Mouse (Mus musculus) bone marrow macrophage, adult 2 months (primary cell): ENCODE measurements around the gene Cwc15. TPM values are rescaled to one million over a fixed set of nuclear protein-coding genes. Genes with fewer than 3 reads are reported as not detected.

Source experiments
- H3K27ac ChIP-seq: 2 replicates; pipeline ENCODE4 v1.5.1; 2012; ENCODE audit warnings: low read depth, low read length; ENCODE audit not compliant: insufficient read depth
- H3K4me1 ChIP-seq: 2 replicates; pipeline ENCODE4 v1.6.1; 2012; ENCODE audit warnings: low read length; ENCODE audit not compliant: control insufficient read depth, insufficient read depth
- H3K4me3 ChIP-seq: 2 replicates; pipeline ENCODE4 v1.5.1; 2012; ENCODE audit warnings: mild to moderate bottlenecking, low read length, moderate library complexity; ENCODE audit not compliant: insufficient read depth
- CTCF ChIP-seq: IDR thresholded peaks from 2 replicates; pipeline ENCODE4 v1.5.1; 2012; ENCODE audit warnings: low read depth, mild to moderate bottlenecking, low read length, moderate library complexity
- POLR2A ChIP-seq: IDR thresholded peaks from 2 replicates; pipeline ENCODE4 v1.6.1; 2012; ENCODE audit warnings: mild to moderate bottlenecking, low read depth, low read length, borderline replicate concordance
- polyA plus RNA-seq: library from polyadenylated mRNA; stranded (reverse); fragments of >200 nt; gene quantifications from 2 replicates; pipeline ENCODE4 v1.2.4, GENCODE M21; 2012; ENCODE audit not compliant: missing spikeins, insufficient read depth, insufficient read length

Cwc15 gene
- polyA plus RNA-seq, 1 experiment: 189 TPM

GRCm38 (mm10) chr9:14520971-14521670 is 20.7 kb downstream of the Cwc15 start:
- peaks cover 5% of the 10 kb centered on the region for H3K4me1 ChIP-seq
- no peak overlapping the region for H3K4me3 ChIP-seq
- no peak for TF ChIP-seq POLR2A
- no peak for TF ChIP-seq CTCF
- H3K27ac ChIP-seq: no peak overlapping the region

DNA sequence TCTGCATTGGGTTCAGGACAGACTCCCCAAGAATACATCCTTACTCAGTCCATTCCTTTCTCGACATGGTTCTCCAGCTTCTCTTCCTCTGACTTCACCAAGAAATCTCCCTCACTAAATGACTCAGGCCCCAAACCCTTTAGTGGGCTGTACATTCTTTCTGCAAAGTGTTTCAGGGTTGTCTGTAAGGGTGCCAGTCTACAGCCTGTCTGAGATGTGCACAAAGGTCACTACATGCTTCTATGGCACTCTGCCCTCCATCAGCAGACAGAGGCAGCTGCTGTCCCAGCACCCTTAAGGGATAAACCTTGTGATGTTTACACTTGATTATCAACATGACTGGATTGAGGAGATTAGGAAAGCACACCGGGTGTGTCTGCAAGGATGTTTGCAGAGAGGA is 21.3 kb downstream of the Cwc15 start:
- H3K4me3 ChIP-seq: no peak overlapping the region
- TF ChIP-seq CTCF: no peak
- H3K27ac ChIP-seq: no peak overlapping the region
- peaks cover 5% of the 10 kb centered on the region for H3K4me1 ChIP-seq

- H3K4me3 ChIP-seq: no peak overlapping the region
- H3K27ac ChIP-seq: no peak overlapping the region
- TF ChIP-seq POLR2A (no peak), CTCF (peak; percentile 74)
- H3K4me1 ChIP-seq: peaks cover 5% of the 10 kb centered on the region
These were observed 23.1 kb downstream of the Cwc15 start for GRCm38 (mm10) chr9:14523408-14524043.

DNA sequence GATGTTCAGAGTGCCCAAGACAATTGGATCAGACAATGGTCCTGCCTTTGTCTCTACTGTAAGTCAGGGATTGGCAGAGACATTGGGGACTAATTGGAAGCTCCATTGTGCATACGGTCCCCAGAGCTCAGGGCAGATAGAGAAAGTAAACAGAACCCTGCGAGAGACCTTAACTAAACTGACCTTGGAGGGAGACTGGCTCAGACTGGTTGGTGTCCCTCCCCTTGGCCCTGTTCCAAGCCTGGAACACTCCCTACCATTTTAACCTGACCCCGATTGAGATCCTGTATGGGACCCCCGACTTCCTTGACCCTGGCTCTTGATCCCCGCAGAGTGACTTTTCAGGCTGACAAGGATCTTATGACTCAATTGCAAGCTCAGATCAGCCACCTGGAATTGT is 29.6 kb downstream of the Cwc15 start:
- no peak overlapping the region for H3K27ac ChIP-seq
- no peak for TF ChIP-seq CTCF
- TF ChIP-seq POLR2A: no peak

DNA sequence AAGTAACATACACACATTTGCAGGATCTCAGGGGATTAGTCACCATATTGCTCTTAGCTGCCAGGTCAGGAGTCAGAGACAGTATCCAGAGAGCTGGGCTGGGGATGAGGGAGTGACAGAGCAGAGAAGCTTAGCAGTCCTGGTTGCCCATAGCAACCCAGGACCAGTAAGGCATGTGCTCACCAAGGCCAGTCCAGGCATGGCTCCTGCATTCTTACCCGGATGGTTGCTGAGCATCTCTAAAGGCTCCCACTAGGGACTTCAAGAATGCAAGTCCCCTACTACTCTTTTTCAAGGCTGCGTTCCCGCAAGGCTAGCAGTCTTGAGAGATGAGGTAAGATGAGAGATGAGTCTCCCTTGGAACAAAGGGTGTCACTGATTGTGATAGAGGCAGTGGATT is 31.9 kb downstream of the Cwc15 start:
- Histone ChIP-seq H3K27ac (no peak overlapping the region), H3K4me3 (no peak overlapping the region), H3K4me1 (peaks cover 2% of the 10 kb centered on the region; the same call in 1 of the 2 replicates)
- TF ChIP-seq POLR2A: no peak
- no peak for TF ChIP-seq CTCF

More for the DNA sequence above, 29.6 kb downstream of the Cwc15 start:
- Histone ChIP-seq H3K4me1 (no peaks in the 10 kb centered on the region), H3K4me3 (no peak overlapping the region)

- H3K4me1 ChIP-seq: peaks cover 2% of the 10 kb centered on the region; the same call in 1 of the 2 replicates
- no peak overlapping the region for H3K4me3 ChIP-seq
- no peak for TF ChIP-seq CTCF
- TF ChIP-seq POLR2A: no peak
- no peak overlapping the region for H3K27ac ChIP-seq
These were observed 33.2 kb downstream of the Cwc15 start for GRCm38 (mm10) chr9:14533659-14534058.

- Histone ChIP-seq H3K27ac (no peak overlapping the region), H3K4me3 (no peak overlapping the region), H3K4me1 (peaks cover 2% of the 10 kb centered on the region; the same call in 1 of the 2 replicates)
- TF ChIP-seq POLR2A (no peak), CTCF (no peak)
These were observed 34.5 kb downstream of the Cwc15 start for GRCm38 (mm10) chr9:14534833-14535456.

DNA sequence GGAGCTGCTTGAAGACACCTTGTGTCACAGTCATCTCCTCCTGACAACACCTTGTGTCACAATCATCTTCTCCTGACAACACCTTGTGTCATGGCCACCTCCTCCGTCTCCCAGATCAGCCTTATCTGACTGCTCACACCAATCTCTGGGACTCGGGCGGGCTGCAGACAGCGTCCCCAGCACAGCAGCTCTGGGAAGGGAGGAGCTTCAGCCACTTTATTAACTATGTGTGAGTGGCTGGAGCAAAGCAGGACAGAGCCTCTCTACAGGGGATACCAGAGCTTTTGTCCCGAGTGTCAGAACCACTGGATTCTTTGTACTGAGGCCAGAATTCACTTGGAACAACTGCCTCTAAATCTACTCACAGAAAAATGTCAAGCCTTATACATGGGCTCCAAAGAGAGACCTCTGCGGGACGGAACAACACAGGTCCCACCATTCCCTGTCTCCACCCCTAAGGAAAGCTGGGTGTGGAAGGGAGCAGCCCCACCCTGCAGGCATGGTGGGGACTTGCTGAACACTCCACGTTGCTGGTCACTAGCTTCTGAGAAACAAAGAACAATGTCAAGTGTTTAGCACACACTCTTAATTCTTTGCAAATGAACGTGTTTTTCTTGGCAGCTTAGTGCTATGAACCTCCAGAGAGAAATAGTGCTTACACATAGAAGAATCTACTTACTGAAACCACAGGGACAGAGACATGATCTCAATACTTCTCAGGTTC is 43.8 kb downstream of the Cwc15 start:
- TF ChIP-seq POLR2A: no peak
- no peak for TF ChIP-seq CTCF
- Histone ChIP-seq H3K4me1 (no peaks in the 10 kb centered on the region), H3K27ac (no peak overlapping the region), H3K4me3 (no peak overlapping the region)

GRCm38 (mm10) chr9:14547584-14548365 is 47.4 kb downstream of the Cwc15 start:
- no peak for TF ChIP-seq CTCF
- TF ChIP-seq POLR2A: no peak
- no peaks in the 10 kb centered on the region for H3K4me1 ChIP-seq
- H3K4me3 ChIP-seq: no peak overlapping the region
- no peak overlapping the region for H3K27ac ChIP-seq
